Mouse (Mus musculus) heart, postnatal 10 days (tissue): ENCODE data around the gene Atad1. TPM values are rescaled to one million over a fixed set of nuclear protein-coding genes. Genes with fewer than 3 reads are reported as not detected.
"Not testable (repeated sequence)": the region's sequence is repeated elsewhere in the genome, so short reads cannot be mapped to it uniquely, and the experiment has no call there.

Experiments used
- DNase-seq, 2 experiments: peaks; one replicate each; pipeline ENCODE4 v3.0.0; 2021
- intact Hi-C: fragments of 180-260 bp; cut with DNase I; formaldehyde crosslinking; loops from one replicate; pipeline ENCODE4 v1.15.1; 2025
- total RNA-seq, 2 experiments: library from RNA; stranded (reverse); gene quantifications; 2 replicates each; pipeline ENCODE4 v1.2.3; 2021

The Atad1 gene
- 10 to 100 TPM; 81.6 to 82.3 TPM for total RNA-seq

GRCm38 (mm10) chr19:32739686-32740085 is at the start of gene Atad1:
Atad1 (minus strand) TSS chr19:32739786.
- DNase-seq: no peak

GRCm38 (mm10) chr19:32788016-32788415 is 48.4 kb upstream of the Atad1 start:
- DNase-seq, intact Hi-C loops: not testable (repeated sequence)

More at GRCm38 (mm10) chr19:32739686-32740085, at the start of gene Atad1:
- intact Hi-C loops: no loop called here

- DNase-seq: peak in 1 of 2 experiments; percentile 16
- intact Hi-C loops: not testable (repeated sequence)
Measured at GRCm38 (mm10) chr19:32787388-32787787, 47.8 kb upstream of the Atad1 start.

DNA sequence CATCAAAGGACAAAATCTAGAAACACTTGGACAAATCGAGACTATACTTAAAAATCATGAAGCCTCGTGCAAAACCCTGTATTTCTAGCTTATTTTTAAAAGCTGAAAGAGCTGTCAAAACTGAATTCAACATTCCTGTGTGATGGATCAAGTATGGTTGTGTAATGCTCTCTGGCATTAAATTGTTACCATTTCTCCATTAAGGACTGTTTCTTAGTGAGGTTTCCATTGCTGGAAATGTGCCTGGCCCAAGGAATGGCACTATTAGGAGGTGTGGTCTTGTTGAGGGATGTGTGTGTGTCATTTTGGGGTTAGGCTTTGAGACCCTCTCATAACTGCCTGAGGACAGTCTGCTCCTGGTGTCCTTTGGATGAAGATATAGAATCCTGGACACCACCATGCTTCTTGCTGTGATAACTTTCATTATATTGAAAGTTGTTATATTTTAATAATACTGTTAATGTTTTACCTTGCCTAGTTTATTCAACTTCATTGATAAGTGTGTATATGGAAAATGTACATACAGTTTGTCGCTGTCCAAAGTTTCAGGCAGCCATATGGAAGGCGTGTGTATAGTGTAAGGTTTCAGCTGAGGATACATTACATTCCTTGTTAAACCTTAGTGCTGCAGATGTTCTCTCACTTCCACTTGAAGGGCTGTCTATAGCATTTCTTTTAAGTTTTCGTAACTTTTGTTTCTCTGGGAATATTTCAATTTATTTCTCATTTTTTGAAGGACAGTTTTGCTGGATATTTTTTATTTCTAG is 41.9 kb upstream of the Atad1 start:
- DNase-seq: no peak

DNA sequence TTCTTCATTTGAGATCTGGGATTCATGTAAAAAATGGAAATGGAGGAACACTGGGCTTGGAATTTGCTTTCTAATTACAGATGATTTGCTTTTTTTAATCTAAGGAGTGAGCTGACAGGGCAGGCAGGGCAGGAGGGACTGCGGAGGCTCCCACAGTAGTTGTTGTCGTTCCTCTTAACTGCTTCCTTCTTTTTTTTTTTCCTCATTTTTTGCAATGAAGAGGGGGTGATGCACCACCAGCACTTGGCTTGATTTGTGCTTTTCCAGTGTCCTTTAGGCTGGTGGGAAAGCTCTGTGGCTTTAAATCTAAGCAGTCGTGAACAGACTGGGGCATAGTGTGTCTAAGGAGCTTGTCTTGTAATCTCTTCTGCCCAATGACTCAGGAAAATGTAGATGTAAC is 39.5 kb upstream of the Atad1 start:
- DNase-seq: no peak
- intact Hi-C loops: no loop called here

More for the DNA sequence above, 41.9 kb upstream of the Atad1 start:
- intact Hi-C loops: no loop called here

DNA sequence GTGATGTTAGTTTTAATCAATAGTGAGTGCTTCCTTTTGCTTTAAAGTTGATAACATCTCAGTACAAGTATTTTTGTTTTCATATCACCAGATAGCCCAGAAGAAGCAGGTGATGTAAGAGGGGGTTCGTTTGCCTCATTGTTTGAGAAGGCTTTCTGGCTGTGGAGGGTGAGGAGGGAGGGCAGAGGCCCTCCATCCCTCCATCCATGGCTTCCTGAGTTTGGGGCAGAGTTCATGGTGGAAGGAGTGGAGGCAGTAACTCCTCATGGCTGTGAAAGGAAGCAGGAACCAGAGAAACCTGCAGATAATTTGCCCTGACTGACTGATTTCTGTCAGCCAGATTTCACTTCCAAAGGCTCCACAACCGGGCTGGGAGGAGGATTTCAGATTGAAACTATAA is 38.8 kb upstream of the Atad1 start:
- no peak for DNase-seq
- intact Hi-C loops: no loop called here

DNA sequence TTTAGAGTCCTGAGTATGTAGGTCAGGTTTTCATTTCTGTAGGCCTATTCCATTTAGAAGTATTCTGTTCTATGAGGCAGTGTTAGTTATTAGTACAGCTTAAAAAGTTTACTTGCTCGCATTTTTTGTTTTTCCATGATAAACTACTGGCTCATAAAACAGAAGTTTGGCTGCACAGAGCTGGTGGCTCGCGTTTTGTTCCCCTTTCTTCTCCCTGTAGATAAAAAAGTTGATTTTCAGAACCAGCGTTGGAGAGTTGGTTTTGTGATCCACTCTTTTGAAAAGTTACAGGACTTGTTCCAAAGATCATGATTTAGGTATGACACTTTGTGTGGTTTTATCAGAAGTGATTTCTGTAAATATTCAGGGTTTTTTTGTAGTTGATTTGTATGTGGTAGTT is 22.9 kb upstream of the Atad1 start:
- intact Hi-C loops: no loop called here
- DNase-seq: no peak

GRCm38 (mm10) chr19:32761162-32761561 is 21.6 kb upstream of the Atad1 start:
- intact Hi-C loops: no loop called here
- no peak for DNase-seq

- intact Hi-C loops: no loop called here
- no peak for DNase-seq
Measured at GRCm38 (mm10) chr19:32760499-32760898, 20.9 kb upstream of the Atad1 start.

- intact Hi-C loops: loop anchor here (5.0 kb wide), 2 partner anchors 128 to 353 kb away; no protein-coding TSS in a partner anchor
- DNase-seq: no peak
Measured at GRCm38 (mm10) chr19:32759357-32760024, 19.9 kb upstream of the Atad1 start.

- no peak for DNase-seq
- intact Hi-C loops: loop anchor here (5.0 kb wide), 2 partner anchors 129 to 354 kb away; no protein-coding TSS in a partner anchor
Measured at GRCm38 (mm10) chr19:32758793-32759161, 19.2 kb upstream of the Atad1 start.

DNA sequence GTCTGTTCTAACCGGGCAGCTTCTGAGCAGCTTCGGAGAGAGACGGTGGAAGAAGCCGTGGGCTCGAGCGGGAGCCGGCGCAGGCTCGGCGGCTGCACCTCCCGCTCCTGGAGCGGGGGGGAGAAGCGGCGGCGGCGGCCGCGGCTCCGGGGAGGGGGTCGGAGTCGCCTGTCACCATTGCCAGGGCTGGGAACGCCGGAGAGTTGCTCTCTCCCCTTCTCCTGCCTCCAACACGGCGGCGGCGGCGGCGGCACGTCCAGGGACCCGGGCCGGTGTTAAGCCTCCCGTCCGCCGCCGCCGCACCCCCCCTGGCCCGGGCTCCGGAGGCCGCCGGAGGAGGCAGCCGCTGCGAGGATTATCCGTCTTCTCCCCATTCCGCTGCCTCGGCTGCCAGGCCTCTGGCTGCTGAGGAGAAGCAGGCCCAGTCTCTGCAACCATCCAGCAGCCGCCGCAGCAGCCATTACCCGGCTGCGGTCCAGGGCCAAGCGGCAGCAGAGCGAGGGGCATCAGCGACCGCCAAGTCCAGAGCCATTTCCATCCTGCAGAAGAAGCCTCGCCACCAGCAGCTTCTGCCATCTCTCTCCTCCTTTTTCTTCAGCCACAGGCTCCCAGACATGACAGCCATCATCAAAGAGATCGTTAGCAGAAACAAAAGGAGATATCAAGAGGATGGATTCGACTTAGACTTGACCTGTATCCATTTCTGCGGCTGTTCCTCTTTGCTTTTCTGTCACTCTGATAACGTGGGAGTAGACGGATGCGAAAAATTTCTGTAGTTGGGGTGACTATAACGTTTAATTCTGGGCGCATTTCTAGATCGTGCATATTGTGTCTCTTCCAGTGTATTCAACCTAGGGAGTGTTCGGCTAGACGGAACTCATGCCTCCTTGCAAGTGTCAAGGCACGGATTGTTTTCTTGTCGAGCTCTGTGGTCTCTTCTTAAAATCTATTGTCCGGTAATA is 18.5 kb upstream of the Atad1 start:
- DNase-seq: peak; percentile 70 to 74
- intact Hi-C loops: loop anchor here (2.0 to 5.0 kb wide), 3 partner anchors 129 to 354 kb away; no protein-coding TSS in a partner anchor

GRCm38 (mm10) chr19:32756900-32757725 is 17.5 kb upstream of the Atad1 start, which contains the start of gene Pten:
Pten (plus strand) TSS chr19:32757497.
- intact Hi-C loops: loop anchor here (2.0 to 5.0 kb wide), 3 partner anchors 130 to 355 kb away; no protein-coding TSS in a partner anchor
- DNase-seq: peak; percentile 97 to 98

GRCm38 (mm10) chr19:32756636-32756899 is 17.0 kb upstream of the Atad1 start:
- no peak for DNase-seq
- intact Hi-C loops: loop anchor here (2.0 to 5.0 kb wide), 3 partner anchors 131 to 356 kb away; no protein-coding TSS in a partner anchor

- peak; percentile 98 to 99 for DNase-seq
- intact Hi-C loops: loop anchor here (1.0 to 5.0 kb wide), 5 partner anchors 41 to 356 kb away; no protein-coding TSS in a partner anchor
Measured at GRCm38 (mm10) chr19:32755792-32756635, 16.4 kb upstream of the Atad1 start.

- intact Hi-C loops: loop anchor here (1.0 to 5.0 kb wide), 4 partner anchors 40 to 357 kb away; no protein-coding TSS in a partner anchor
- DNase-seq: peak in 1 of 2 experiments; percentile 18
Measured at GRCm38 (mm10) chr19:32755104-32755791, 15.7 kb upstream of the Atad1 start.

- intact Hi-C loops: loop anchor here (2.0 kb wide), 1 partner anchor 40 kb away; no protein-coding TSS in a partner anchor
- DNase-seq: peak in 1 of 2 experiments; percentile 8
Measured at GRCm38 (mm10) chr19:32754188-32755000, 14.8 kb upstream of the Atad1 start.
